Mouse (Mus musculus) v-Abl transformed pro-B cells (cell line): ENCODE data around the gene Eif2ak3.

Experiments used
- in situ Hi-C, 2 experiments: fragments of 400-800 bp; cut with MboI; formaldehyde crosslinking; loops; one replicate each; pipeline ENCODE4 v1.15.1; 2025; ENCODE audit not compliant: unreplicated experiment in 2 of 2

Gene Eif2ak3

DNA sequence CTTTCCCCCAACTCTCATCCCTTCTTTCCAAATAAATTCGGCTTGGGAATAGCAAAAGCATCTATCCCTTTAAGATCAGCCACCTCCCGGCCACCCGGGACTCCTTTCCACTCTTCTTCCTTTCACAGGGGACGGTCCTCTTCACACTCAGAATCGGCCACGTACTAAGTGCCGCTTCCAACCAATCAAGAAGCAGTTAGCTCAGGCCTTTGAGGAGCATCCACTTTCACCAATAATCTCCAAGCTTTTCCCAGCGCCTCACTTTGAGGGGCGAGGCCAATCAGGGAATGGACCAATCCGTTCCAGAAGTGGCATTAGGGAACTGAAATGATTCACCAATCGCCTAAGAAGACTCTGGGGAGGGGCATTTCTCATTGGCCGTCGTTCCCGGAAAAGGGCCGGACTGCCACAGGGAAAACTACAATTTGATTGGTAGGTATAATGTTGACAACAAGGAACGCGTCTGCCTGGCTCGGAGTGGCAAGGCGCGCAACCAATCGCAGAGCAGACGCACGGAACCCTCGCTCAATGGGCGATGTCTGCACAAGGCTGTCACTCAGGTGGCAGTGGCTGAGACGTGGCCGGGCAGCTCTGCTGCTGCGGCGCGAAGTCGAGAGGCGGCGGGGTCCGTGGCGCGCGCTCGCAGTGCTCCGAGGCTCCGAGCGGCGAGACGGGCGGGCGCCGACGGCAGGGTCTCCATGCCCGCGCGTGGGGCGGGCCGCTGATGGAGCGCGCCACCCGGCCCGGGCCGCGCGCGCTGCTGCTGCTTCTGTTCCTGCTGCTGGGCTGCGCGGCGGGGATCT is at the start of gene Eif2ak3:
TSS of gene Eif2ak3 (plus strand) at position 514 of the 803 bp plus-strand sequence.
- in situ Hi-C loops, result no loop called here

DNA sequence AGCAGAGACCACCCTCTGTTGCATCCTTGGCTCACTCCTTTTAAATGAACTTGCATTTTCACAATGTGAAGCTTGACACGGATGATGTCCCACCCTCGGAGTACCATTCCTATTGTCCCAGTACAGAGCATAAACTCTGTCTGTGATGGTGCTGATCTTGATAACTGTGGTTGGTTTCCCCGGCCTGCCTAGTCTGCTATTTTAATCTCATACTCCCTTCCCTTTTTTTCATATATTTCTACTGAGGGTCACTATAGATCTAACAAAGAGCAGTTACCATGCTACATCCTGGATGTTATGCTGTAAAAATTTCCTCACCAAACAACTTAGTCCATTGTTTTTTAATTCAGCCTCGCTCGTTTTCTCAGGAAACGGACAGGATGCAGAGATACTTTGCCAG is 47.4 kb upstream of the Eif2ak3 start:
- in situ Hi-C loops, result no loop called here

DNA sequence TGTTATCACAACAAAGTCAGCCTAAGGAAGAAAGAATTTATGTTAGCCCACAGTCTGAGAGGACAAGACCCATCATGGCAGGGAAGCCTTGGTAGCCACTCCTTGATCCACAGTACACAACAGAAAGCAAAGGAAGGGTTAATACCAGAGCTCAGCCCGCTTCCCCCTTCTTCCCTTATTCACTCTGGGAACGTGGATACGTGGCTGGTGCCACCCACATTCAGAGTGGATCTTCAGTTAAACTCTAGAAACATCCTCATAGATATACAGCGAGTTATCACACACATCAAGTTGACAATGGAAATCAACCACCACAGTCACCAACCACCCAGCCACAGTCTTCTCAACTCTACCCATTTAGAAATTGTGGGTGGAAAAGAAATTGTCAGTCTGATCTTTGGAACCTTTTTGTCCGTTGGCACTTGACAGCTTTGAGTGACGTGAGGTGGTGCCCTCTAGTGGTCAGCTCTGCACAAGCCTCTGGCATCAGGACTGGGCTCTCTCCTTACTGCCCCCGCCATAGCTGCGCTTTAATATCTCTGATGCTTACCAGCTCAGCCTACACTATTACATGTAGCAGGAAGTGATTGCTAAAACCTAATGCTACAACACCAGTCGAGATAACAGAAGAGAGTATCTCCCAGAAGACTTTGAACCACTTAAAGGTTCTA is 46.6 kb upstream of the Eif2ak3 start:
- in situ Hi-C loops, result no loop called here

DNA sequence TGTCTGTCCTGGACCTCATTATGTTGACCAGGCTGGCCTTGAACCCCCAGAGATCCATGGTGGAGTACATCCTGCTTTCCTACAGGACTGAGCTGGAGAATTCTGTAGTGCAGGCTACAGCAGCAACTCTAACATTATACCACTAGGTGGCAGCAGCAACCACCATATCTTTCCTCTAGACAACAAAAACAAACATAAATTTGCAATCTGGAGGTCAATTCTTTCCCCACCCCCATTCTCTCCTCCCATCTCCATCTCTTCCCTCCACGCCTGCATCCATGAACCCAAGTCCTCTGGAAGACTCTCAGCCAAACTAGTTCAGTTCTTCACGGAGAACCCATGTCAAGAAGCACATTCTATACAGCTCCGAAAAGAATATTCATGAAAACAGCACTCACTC is 39.7 kb upstream of the Eif2ak3 start:
- in situ Hi-C loops, result loop anchor here (5.0 to 25.0 kb wide), 7 partner anchors 118 to 1008 kb away; no protein-coding TSS in a partner anchor

DNA sequence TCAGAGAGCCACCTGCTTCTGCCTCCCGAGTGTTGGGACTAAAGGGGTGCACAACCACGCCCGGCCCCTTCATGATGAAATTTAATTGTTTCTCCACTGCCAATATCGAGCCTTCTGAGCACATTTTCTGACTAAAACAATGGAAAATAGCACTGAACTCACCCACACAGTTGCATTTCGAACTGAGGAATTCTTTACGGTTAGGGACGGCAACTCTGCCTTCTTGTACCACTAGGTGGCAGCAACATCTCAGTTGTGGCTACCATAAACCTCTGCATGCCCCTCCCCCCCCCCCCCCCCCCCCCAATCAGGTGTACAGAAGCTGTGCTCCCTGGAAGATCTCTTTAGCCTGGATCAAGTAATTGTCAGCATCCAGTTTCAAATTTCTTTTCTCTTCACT is 39.0 kb upstream of the Eif2ak3 start:
- in situ Hi-C loops, result loop anchor here (10.0 to 25.0 kb wide), 4 partner anchors 482 to 1007 kb away; no protein-coding TSS in a partner anchor

DNA sequence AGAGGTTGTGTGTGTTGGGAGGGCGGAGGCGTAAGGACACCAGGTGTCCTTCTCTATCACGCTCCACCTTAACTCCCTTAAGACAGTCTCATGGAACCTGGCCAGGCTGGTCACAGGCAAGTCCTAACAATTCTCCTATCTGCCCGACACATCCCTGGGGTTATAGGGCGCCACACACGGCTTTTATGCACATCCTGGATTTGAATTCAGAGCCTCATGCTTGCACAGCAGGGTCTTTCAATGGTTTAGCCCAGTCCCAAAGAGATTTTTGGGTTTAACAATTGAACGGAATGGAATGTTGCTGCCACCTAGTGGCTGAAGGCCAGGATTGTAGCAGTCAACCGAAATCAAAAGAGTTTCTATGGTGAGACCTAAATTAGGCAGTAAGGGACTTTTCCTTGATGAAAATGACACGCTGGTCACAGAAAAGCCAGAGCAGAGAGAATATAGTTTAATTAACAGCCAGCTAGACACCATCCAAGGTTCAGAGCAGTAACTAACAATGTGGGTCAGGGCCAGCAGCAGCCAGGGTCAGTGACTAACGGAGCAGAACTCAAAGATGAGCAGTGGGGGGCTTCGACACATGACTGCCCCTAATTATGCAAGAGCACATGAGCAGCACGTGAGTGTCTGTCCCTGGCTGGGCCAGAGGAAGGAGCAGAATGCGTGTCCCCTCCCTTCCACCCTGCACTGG is 38.3 kb upstream of the Eif2ak3 start:
- in situ Hi-C loops, result loop anchor here (10.0 to 25.0 kb wide), 4 partner anchors 481 to 1006 kb away; no protein-coding TSS in a partner anchor

DNA sequence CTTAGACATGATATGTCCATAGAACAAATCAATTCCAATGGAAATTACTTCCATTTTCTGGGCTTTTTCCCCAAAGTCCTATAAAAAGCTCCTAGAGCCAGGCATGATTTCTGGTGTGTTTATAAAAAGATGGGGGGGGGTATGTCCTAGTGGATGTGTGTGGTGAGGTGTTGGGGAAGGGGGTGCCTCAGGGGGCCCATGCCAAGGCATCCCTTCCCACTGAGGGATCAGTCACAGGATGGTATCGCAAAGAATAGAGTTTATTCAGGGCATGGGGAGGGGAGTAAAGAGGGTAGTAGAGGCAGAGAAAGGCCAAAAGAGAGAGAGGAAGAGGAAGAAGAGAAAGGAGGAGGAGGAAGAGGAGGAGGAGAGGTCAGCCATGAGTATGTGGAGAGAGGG is 37.8 kb upstream of the Eif2ak3 start:
- in situ Hi-C loops, result loop anchor here (10.0 to 25.0 kb wide), 4 partner anchors 481 to 1006 kb away; no protein-coding TSS in a partner anchor

DNA sequence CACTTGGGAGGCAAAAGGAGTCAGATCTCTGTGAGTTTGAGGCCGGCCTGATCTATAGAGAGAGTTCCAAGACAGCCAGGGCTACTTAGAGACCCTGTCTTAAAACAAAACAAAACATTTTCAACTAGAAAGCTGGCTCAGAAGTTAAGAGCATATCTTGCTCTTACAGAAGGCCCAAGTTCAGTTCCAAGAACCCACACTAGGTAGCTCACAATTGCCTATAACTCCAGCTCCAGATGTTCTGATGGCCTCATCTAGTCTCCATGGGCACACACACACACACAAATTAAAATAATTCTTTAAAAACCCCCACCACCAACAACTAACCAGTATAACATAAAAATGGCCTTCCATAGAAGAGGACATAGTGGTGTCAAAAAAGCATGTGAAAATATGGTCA is 33.8 kb upstream of the Eif2ak3 start:
- in situ Hi-C loops, result loop anchor here (5.0 to 25.0 kb wide), 4 partner anchors 67 to 1002 kb away; no protein-coding TSS in a partner anchor

DNA sequence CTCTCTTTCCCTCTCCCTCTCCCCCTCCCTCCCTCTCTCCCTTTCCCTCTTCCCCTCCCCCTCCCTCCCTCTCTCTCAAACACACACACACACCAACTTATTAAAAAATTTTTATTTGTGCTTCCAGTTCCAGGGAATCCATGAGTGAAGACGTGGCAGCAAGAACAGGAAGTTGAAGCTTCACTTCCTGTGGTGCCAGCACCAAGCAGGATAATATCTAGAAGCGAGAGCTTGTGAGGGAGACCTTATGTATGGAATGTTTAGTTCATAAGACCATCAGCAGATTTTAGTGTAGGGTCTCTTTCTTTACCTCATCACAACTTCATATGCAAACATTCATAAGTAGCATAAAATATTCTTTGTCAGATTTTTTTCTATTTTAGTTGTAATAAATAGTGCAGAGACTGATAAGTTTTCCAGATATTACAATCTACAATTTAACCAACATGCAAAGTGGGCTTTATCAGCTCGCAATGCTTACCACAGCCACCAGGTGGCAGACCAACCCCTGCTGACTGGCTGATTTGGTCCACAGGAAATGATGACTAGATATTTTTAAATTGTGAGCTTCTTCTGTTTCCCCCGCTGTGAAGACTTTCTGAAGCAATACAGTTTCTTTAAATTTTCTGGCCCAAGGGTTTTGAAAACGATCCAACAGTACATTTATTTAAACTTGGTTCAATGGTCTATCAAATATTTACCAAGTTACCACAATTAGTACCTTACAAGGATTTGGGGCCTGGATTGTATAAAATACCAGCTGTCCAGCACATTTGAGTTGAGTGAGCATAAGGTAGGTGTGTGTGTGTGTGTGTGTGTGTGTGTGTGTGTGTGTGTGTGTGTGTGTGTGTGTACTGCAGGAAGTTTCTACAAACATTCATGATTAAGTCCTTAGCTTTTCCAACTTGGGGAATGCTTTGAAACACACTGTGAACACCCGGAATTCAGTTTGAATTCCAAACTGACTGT is 32.5 kb upstream of the Eif2ak3 start:
- in situ Hi-C loops, result loop anchor here (5.0 to 25.0 kb wide), 4 partner anchors 65 to 1000 kb away; no protein-coding TSS in a partner anchor

DNA sequence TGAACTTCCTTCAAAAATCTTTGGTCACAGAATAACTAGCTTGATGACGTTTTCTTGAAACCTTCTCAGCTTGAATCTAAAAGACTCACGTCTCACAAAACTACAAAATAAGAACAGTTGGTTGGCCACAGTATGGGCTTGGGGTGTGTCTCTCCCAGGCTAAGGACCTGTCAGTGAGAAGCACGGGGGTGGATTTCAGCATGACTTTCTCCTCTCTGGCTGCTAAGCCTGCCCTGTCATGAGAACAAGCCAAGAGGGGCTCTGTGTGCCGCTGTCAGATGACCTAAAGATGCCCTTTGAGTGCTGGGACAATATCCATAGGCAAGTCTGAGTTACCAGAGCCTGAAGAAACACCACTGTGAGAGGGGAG is 31.8 kb upstream of the Eif2ak3 start:
- in situ Hi-C loops, result loop anchor here (5.0 to 25.0 kb wide), 4 partner anchors 65 to 1000 kb away; no protein-coding TSS in a partner anchor

DNA sequence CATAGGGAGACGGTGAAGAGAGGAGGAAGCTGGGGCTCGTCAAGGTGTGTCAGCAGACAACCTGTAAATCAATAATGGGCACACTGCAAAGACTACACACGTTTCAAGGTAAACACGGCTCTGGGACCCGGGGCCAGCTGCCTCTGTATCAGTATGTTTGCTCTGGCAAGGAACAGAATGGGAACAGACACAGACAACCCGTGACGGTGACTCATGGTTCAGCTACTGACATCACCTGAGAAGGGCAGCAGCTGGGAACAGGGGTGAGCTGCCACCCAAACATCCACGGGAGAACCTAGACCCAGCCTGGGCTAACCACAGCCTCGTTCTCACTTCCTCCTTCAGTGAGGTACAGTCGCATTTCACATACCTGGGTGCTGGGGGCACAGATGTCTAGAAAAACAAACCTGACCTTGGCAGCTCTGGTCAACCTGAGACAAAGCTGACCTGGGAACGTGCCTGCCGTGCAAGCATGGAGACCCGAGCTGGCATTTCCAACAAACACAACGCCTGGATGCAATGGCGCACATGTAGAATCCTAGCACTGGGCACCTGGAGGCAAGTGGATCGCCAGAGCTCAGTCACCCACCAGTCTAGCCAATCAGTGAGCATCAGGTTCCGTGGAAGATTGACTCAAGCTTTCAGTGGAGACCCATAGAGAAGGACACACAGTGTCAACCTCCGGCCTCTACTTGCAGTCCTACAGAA is 30.2 kb upstream of the Eif2ak3 start:
- in situ Hi-C loops, result loop anchor here (5.0 to 25.0 kb wide), 4 partner anchors 63 to 998 kb away; no protein-coding TSS in a partner anchor

DNA sequence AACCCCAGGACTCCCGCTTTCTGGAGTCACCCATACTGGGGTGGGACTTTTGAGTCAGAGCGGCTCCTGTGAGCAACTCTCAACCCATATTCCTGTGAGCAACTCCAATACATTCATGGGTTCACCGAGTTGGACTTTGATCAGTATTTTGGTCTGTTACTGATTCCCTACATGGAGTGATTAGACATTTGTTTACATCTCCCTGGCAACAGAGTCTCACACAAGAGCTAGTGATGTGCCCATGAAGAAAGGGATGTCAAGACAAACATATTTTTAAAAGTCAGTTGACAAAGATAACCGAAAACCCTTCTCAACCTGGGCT is 29.7 kb upstream of the Eif2ak3 start:
- in situ Hi-C loops, result loop anchor here (5.0 to 25.0 kb wide), 4 partner anchors 63 to 998 kb away; no protein-coding TSS in a partner anchor

DNA sequence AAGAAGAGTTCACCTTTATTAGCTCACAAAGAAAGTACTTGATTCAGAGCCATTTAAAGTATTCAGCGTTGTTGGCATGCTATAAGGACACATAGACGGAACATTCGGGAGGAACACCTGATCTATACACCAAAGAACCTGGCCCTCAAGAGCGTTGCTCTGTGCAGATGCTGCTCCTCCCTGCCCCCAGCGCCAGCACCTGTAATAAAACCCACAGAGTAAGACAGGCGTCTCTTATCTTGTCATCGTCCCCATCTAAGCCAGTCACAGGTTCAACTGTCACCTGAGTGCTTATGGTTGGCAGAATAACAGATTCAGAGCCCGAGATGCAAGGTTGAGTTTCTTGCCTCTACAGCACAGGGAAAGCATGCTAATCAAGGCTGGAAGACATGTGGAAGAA is 28.8 kb upstream of the Eif2ak3 start:
- in situ Hi-C loops, result loop anchor here (5.0 to 25.0 kb wide), 4 partner anchors 62 to 997 kb away; no protein-coding TSS in a partner anchor

DNA sequence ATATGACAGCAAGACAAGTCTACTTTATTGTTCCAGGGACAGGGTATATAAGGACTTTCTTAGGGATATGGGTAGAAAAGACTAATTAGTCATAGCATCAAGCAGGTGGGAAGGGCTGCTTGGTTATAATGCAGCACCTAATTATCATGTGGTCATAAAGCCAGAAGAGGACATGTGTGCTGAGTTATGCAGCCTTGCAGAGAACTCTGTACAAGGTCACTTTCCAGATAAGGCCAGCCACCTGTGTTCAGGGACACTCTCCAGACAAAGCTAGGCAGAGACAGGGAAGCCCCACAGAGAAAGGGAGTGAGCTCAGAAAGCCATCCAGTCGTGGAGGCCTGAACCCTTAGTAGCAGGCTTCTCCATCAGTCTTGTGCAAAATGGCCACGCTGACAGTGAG is 22.7 kb upstream of the Eif2ak3 start:
- in situ Hi-C loops, result loop anchor here (25.0 kb wide), 3 partner anchors 466 to 991 kb away; no protein-coding TSS in a partner anchor

DNA sequence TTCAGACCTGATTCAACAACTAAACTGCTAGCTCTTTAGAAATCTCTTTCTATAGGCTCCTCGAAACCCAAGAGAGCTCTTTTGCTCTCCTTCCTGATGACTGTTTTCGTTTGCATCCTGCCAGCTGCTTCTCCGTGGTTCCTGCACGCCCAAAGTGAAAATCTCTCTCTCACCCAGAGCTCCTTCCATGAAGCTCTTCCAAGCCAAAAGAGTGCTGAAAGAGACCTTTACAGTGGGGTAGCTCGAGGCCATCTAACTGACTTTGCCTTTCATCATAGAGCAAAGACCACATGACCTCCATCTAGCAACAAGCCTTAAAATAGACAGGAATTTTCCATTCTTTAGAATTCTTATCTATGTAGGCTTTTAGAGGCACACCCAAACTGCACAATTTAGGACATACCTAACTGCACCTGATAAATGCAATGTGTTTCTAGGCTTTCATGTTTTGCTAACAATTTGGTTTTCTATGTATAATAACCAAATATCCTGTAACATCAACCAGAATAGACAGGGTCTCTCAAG is 21.9 kb upstream of the Eif2ak3 start:
- in situ Hi-C loops, result loop anchor here (25.0 kb wide), 3 partner anchors 465 to 990 kb away; no protein-coding TSS in a partner anchor

DNA sequence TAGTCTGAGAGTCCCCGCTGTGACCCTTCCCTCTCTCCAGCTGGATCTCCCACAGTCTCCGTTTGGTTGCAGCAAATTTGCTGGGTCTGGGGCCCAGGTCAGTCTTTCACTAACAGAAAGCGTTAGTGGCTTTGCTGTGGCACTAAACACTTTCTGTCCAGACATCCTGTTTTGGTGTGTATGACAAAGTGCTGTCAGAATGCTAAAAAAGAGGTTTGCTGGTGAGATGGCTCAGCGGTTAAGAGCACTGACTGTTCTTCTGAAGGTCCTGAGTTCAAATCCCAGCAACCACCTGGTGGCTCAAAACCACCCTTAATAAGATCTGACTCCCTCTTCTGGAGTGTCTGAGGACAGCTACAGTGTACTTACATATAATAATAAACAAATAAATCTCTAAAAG is 21.0 kb upstream of the Eif2ak3 start:
- in situ Hi-C loops, result loop anchor here (25.0 kb wide), 3 partner anchors 464 to 989 kb away; no protein-coding TSS in a partner anchor

DNA sequence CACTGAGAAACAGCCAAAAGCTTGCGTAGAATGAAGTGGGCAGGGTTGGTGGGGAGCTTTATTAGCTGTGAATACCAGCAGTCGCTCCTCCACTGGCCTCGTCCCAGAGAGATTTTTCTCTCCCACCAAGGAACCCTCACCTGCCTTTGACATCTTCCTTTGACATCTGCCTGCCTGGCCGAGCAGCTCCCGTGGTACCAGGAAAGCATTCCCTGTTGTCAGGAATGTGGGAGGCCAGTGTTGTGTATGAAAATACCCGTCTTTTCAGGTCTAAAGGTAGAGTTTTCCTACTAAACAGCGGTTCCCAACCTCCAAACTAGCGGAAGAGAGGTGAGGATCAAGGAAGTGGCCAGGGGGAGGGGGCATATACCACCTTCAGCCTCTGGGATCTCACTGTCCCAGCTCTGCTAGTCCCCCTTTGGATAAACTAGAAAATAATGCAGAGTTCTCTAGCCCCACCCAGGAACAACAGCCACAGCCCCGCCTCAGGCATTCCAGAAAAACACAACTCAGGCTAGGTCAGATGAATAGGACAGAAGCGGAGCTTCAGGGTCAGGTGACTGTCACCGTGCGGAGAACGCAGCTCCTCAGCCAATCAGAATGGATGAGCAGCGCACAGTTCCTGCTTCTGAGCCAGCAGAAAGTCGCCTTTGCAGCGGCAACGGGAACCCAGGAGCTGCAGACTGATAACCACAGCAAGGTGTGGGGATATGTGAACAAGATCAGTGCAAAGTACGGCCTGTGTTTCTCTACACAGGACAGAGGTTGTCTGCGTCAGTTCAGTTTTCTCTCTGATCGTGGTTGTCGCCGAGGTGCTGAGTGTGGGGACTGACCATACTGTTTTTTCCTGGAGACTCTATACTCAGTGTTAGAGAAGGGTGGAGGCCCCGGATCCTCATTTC is 20.0 kb upstream of the Eif2ak3 start:
- in situ Hi-C loops, result loop anchor here (25.0 kb wide), 3 partner anchors 463 to 988 kb away; no protein-coding TSS in a partner anchor

DNA sequence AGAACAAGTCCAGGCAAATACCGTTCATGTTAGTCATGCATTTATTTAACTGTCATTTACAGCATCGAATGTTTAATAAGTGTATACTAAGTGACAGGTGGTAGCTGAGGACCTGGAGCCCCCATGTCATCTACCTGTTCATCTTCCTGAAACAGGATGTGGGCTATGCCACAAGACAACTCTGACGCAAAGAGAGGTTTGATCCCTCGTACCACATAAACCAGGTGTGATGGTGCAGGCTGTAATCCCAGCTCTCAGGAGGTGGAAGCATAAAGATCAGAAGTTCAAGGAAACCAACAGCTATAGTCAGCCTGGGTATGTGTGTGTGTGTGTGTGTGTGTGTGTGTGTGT is 19.4 kb upstream of the Eif2ak3 start:
- in situ Hi-C loops, result loop anchor here (25.0 kb wide), 3 partner anchors 462 to 987 kb away; no protein-coding TSS in a partner anchor
